Mouse (Mus musculus): ENCODE measurements around the gene Tnik. TPM values are rescaled to one million over a fixed set of nuclear protein-coding genes. Genes with fewer than 3 reads are reported as not detected.

Tnik gene
- polyA plus RNA-seq, 1 experiment from 2014 or later: 1.6 TPM

- H3K9me3 ChIP-seq (replicated peaks; ENCODE audit: control insufficient read depth, low read length): no peaks in the 10 kb centered on the region
- no peak overlapping the region for H3K4me3 ChIP-seq (ENCODE audit: low read depth, low read length)
- no peak for ATAC-seq (ENCODE audit: low read depth)
- no peak overlapping the region for H3K4me2 ChIP-seq (ENCODE audit: low read depth, low read length)
- no peak overlapping the region for H3K27ac ChIP-seq (ENCODE audit: low read length)
- H3K9ac ChIP-seq (ENCODE audit: low read depth, low read length): no peak overlapping the region
- WGBS (ENCODE audit: insufficient replicate concordance): 57% methylated on average over 7 of the region's 7 CpGs
- H3K36me3 ChIP-seq (ENCODE audit: control insufficient read depth, insufficient read depth): no peaks in the 10 kb centered on the region
- H3K27me3 ChIP-seq (ENCODE audit: control insufficient read depth, insufficient read depth, low read depth, low read length): no peaks in the 10 kb centered on the region
- no peaks in the 10 kb centered on the region for H3K4me1 ChIP-seq (ENCODE audit: control insufficient read depth, low read depth, low read length)
Measured at GRCm38 (mm10) chr3:28485716-28486115, 222.7 kb downstream of the Tnik start.

- Histone ChIP-seq H3K4me2 (ENCODE audit: low read depth, low read length) (no peak overlapping the region), H3K9me3 (replicated peaks; ENCODE audit: control insufficient read depth, low read length) (no peaks in the 10 kb centered on the region), H3K36me3 (ENCODE audit: control insufficient read depth, insufficient read depth) (no peaks in the 10 kb centered on the region), H3K27ac (ENCODE audit: low read length) (no peak overlapping the region), H3K9ac (ENCODE audit: low read depth, low read length) (no peak overlapping the region), H3K4me3 (ENCODE audit: low read depth, low read length) (no peak overlapping the region), H3K27me3 (ENCODE audit: control insufficient read depth, insufficient read depth, low read depth, low read length) (no peaks in the 10 kb centered on the region), H3K4me1 (ENCODE audit: control insufficient read depth, low read depth, low read length) (no peaks in the 10 kb centered on the region)
- 67% methylated on average over 9 of the region's 9 CpGs for WGBS (ENCODE audit: insufficient replicate concordance)
- no peak for ATAC-seq (ENCODE audit: low read depth)
Measured at GRCm38 (mm10) chr3:28487418-28487817, 224.4 kb downstream of the Tnik start.

GRCm38 (mm10) chr3:28491085-28492041 lies 228.3 kb downstream of the Tnik start:
- Histone ChIP-seq H3K9me3 (replicated peaks; ENCODE audit: control insufficient read depth, low read length) (no peaks in the 10 kb centered on the region), H3K4me2 (ENCODE audit: low read depth, low read length) (no peak overlapping the region), H3K27ac (ENCODE audit: low read length) (no peak overlapping the region), H3K4me3 (ENCODE audit: low read depth, low read length) (no peak overlapping the region), H3K27me3 (ENCODE audit: control insufficient read depth, insufficient read depth, low read depth, low read length) (no peaks in the 10 kb centered on the region), H3K9ac (ENCODE audit: low read depth, low read length) (no peak overlapping the region), H3K4me1 (ENCODE audit: control insufficient read depth, low read depth, low read length) (no peaks in the 10 kb centered on the region), H3K36me3 (ENCODE audit: control insufficient read depth, insufficient read depth) (no peaks in the 10 kb centered on the region)
- WGBS (ENCODE audit: insufficient replicate concordance): 49% methylated on average over 11 of the region's 11 CpGs
- no peak for ATAC-seq (ENCODE audit: low read depth)

GRCm38 (mm10) chr3:28496806-28497502 lies 233.9 kb downstream of the Tnik start:
- Histone ChIP-seq H3K36me3 (ENCODE audit: control insufficient read depth, insufficient read depth) (no peaks in the 10 kb centered on the region), H3K4me2 (ENCODE audit: low read depth, low read length) (no peak overlapping the region), H3K9ac (ENCODE audit: low read depth, low read length) (no peak overlapping the region), H3K9me3 (replicated peaks; ENCODE audit: control insufficient read depth, low read length) (no peaks in the 10 kb centered on the region), H3K27ac (ENCODE audit: low read length) (no peak overlapping the region), H3K4me1 (ENCODE audit: control insufficient read depth, low read depth, low read length) (no peaks in the 10 kb centered on the region), H3K27me3 (ENCODE audit: control insufficient read depth, insufficient read depth, low read depth, low read length) (no peaks in the 10 kb centered on the region), H3K4me3 (ENCODE audit: low read depth, low read length) (no peak overlapping the region)
- ATAC-seq (ENCODE audit: low read depth): no peak
- 67% methylated on average over 3 of the region's 3 CpGs for WGBS (ENCODE audit: insufficient replicate concordance)

GRCm38 (mm10) chr3:28497503-28497857 lies 234.5 kb downstream of the Tnik start:
- H3K4me1 ChIP-seq (ENCODE audit: control insufficient read depth, low read depth, low read length): no peaks in the 10 kb centered on the region
- no peak overlapping the region for H3K27ac ChIP-seq (ENCODE audit: low read length)
- H3K9ac ChIP-seq (ENCODE audit: low read depth, low read length): no peak overlapping the region
- H3K27me3 ChIP-seq (ENCODE audit: control insufficient read depth, insufficient read depth, low read depth, low read length): no peaks in the 10 kb centered on the region
- no peak overlapping the region for H3K4me3 ChIP-seq (ENCODE audit: low read depth, low read length)
- ATAC-seq (ENCODE audit: low read depth): no peak
- no peaks in the 10 kb centered on the region for H3K36me3 ChIP-seq (ENCODE audit: control insufficient read depth, insufficient read depth)
- WGBS (ENCODE audit: insufficient replicate concordance): 77% methylated on average over 3 of the region's 3 CpGs
- H3K9me3 ChIP-seq (replicated peaks; ENCODE audit: control insufficient read depth, low read length): no peaks in the 10 kb centered on the region
- H3K4me2 ChIP-seq (ENCODE audit: low read depth, low read length): no peak overlapping the region

- Histone ChIP-seq H3K27me3 (ENCODE audit: control insufficient read depth, insufficient read depth, low read depth, low read length) (no peaks in the 10 kb centered on the region), H3K36me3 (ENCODE audit: control insufficient read depth, insufficient read depth) (no peaks in the 10 kb centered on the region), H3K4me1 (ENCODE audit: control insufficient read depth, low read depth, low read length) (no peaks in the 10 kb centered on the region), H3K4me3 (ENCODE audit: low read depth, low read length) (no peak overlapping the region), H3K27ac (ENCODE audit: low read length) (no peak overlapping the region), H3K9me3 (replicated peaks; ENCODE audit: control insufficient read depth, low read length) (no peaks in the 10 kb centered on the region), H3K4me2 (ENCODE audit: low read depth, low read length) (no peak overlapping the region), H3K9ac (ENCODE audit: low read depth, low read length) (no peak overlapping the region)
- 46% methylated on average over 3 of the region's 3 CpGs for WGBS (ENCODE audit: insufficient replicate concordance)
- no peak for ATAC-seq (ENCODE audit: low read depth)
Measured at GRCm38 (mm10) chr3:28502697-28503096, 239.7 kb downstream of the Tnik start.

GRCm38 (mm10) chr3:28509337-28509935 lies 246.4 kb downstream of the Tnik start:
- WGBS (ENCODE audit: insufficient replicate concordance): 73% methylated on average over 6 of the region's 6 CpGs
- H3K36me3 ChIP-seq (ENCODE audit: control insufficient read depth, insufficient read depth): no peaks in the 10 kb centered on the region

GRCm38 (mm10) chr3:28523004-28523482 lies 260.0 kb downstream of the Tnik start:
- WGBS (ENCODE audit: insufficient replicate concordance): 59% methylated on average over 6 of the region's 6 CpGs
- ATAC-seq (ENCODE audit: low read depth): no peak
- Histone ChIP-seq H3K9me3 (replicated peaks; ENCODE audit: control insufficient read depth, low read length) (no peaks in the 10 kb centered on the region), H3K9ac (ENCODE audit: low read depth, low read length) (no peak overlapping the region), H3K4me2 (ENCODE audit: low read depth, low read length) (no peak overlapping the region), H3K4me3 (ENCODE audit: low read depth, low read length) (no peak overlapping the region), H3K27ac (ENCODE audit: low read length) (no peak overlapping the region), H3K27me3 (ENCODE audit: control insufficient read depth, insufficient read depth, low read depth, low read length) (no peaks in the 10 kb centered on the region), H3K4me1 (ENCODE audit: control insufficient read depth, low read depth, low read length) (no peaks in the 10 kb centered on the region), H3K36me3 (ENCODE audit: control insufficient read depth, insufficient read depth) (no peaks in the 10 kb centered on the region)

More at GRCm38 (mm10) chr3:28509337-28509935, 246.4 kb downstream of the Tnik start:
- H3K4me1 ChIP-seq (ENCODE audit: control insufficient read depth, low read depth, low read length): no peaks in the 10 kb centered on the region
- ATAC-seq (ENCODE audit: low read depth): no peak
- no peaks in the 10 kb centered on the region for H3K9me3 ChIP-seq (replicated peaks; ENCODE audit: control insufficient read depth, low read length)
- H3K4me2 ChIP-seq (ENCODE audit: low read depth, low read length): no peak overlapping the region
- H3K27ac ChIP-seq (ENCODE audit: low read length): no peak overlapping the region
- H3K4me3 ChIP-seq (ENCODE audit: low read depth, low read length): no peak overlapping the region
- H3K9ac ChIP-seq (ENCODE audit: low read depth, low read length): no peak overlapping the region
- H3K27me3 ChIP-seq (ENCODE audit: control insufficient read depth, insufficient read depth, low read depth, low read length): no peaks in the 10 kb centered on the region

All from liver, embryonic 16.5 days (tissue).